Comparison of ENCODE assay signal across 27 mouse cellular contexts in the genomic region with DNA sequence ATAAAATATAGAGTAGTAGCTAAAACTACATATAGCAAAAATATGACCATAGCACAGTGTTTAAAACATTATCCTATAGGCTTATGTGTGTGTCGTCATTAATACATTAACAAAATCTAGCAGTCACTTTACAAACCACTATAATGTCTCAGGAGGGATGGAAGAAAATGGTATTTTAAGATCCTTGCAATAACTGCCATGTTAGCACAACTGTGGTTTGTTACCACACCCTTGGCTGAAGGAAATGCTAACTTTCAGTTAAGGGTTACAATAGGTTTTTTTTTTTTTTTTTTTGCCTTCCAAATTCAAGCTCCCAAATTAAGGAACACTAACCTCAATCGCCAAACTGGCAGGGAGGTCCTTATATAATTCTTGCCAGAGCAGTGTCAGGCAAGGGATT.
"Had no signal": no experiment of that assay in that cellular context is flagged by ENCODE, and none has a peak within 500 bp of the region (broad histone marks: within the 10 kb centered on the region; RNA-seq: fewer than 3 reads in every experiment).

No protein-coding gene starts in this region.

- H3K36me3 ChIP-seq: heart, embryonic 10.5 days; heart, embryonic 12.5 days; hindbrain, embryonic 10.5 days; hindbrain, embryonic 12.5 days; intestine, embryonic 15.5 days; limb, embryonic 10.5 days; limb, embryonic 12.5 days; liver, embryonic 13.5 days; liver, embryonic 15.5 days had no signal

- H3K4me3 ChIP-seq: heart, embryonic 10.5 days; heart, embryonic 12.5 days; hindbrain, embryonic 10.5 days; hindbrain, embryonic 12.5 days; intestine, embryonic 15.5 days; layer of hippocampus, adult 2 months; left cerebral cortex, adult 2 months; limb, embryonic 10.5 days; limb, embryonic 12.5 days; liver, embryonic 13.5 days; liver, embryonic 15.5 days had no signal

- ATAC-seq: hindbrain, embryonic 16.5 days; inflammation-experienced regulatory T-cells, adult 6 months; intestine, embryonic 15.5 days; intestine, postnatal 0 days had no signal

- H3K27me3 ChIP-seq: heart, embryonic 12.5 days; hindbrain, embryonic 12.5 days; intestine, embryonic 15.5 days; limb, embryonic 12.5 days; liver, embryonic 13.5 days; liver, embryonic 15.5 days had no signal

- DNase-seq: gastrocnemius, postnatal 14 days; gastrocnemius, postnatal 36 days; heart, adult 18-20 months; heart, postnatal 10 days; heart, postnatal 4 days; kidney, adult 18-20 months; kidney, adult 8-10 months; kidney, postnatal 10 days; kidney, postnatal 25 days; kidney, postnatal 4 days; liver; liver, embryonic 13.5 days had no signal

- H3K9me3 ChIP-seq: heart, embryonic 10.5 days; heart, embryonic 12.5 days; hindbrain, embryonic 10.5 days; hindbrain, embryonic 12.5 days; intestine, embryonic 15.5 days; limb, embryonic 10.5 days; limb, embryonic 12.5 days; liver, embryonic 13.5 days; liver, embryonic 15.5 days had no signal

- H3K4me2 ChIP-seq: heart, embryonic 12.5 days; hindbrain, embryonic 12.5 days; hindbrain, embryonic 14.5 days; intestine, embryonic 15.5 days; limb, embryonic 12.5 days; liver, embryonic 11.5 days; liver, embryonic 13.5 days; liver, embryonic 15.5 days had no signal

- H3K9ac ChIP-seq: heart, embryonic 12.5 days; hindbrain, embryonic 12.5 days; hindbrain, embryonic 14.5 days; intestine, embryonic 15.5 days; limb, embryonic 12.5 days; liver, embryonic 13.5 days; liver, embryonic 15.5 days had no signal

- H3K27ac ChIP-seq: heart, embryonic 10.5 days; hindbrain, embryonic 10.5 days; hindbrain, embryonic 12.5 days; hindbrain, embryonic 14.5 days; intestine, embryonic 15.5 days; layer of hippocampus, adult 2 months; left cerebral cortex, adult 2 months; limb, embryonic 10.5 days; limb, embryonic 12.5 days; liver, embryonic 13.5 days; liver, embryonic 15.5 days had no signal
